Mouse (Mus musculus) midbrain, embryonic 16.5 days (tissue): ENCODE data around the gene Pigu. TPM values are rescaled to one million over a fixed set of nuclear protein-coding genes. Genes with fewer than 3 reads are reported as not detected.

Experiments used
- ATAC-seq: fragments of 200-750 bp; cut with Nextera tagmentation; 2 replicates; pipeline ENCODE4 v1.8.0; 2017; ENCODE audit warnings: moderate TSS enrichment
- H3K27ac ChIP-seq: fragments of 300-500 bp; sonication (generic); 2 replicates; pipeline ENCODE4 v1.5.1; 2014; ENCODE audit warnings: mild to moderate bottlenecking, low read length, mixed read lengths
- H3K27me3 ChIP-seq: fragments of 300-500 bp; sonication (generic); 2 replicates; pipeline ENCODE4 v1.6.1; 2014; ENCODE audit warnings: low read depth, low read length, mixed read lengths; ENCODE audit not compliant: control insufficient read depth, insufficient read depth
- H3K36me3 ChIP-seq: fragments of 300-500 bp; sonication (generic); 2 replicates; pipeline ENCODE4 v1.6.1; 2014; ENCODE audit warnings: mild to moderate bottlenecking, low read length, moderate library complexity, mixed read lengths; ENCODE audit not compliant: control insufficient read depth, insufficient read depth
- H3K4me1 ChIP-seq: fragments of 300-500 bp; sonication (generic); 2 replicates; pipeline ENCODE4 v1.6.1; 2014; ENCODE audit warnings: mild to moderate bottlenecking, low read length, mixed read lengths; ENCODE audit not compliant: control insufficient read depth, insufficient read depth
- H3K4me2 ChIP-seq: fragments of 300-500 bp; sonication (generic); 2 replicates; pipeline ENCODE4 v1.6.1; 2014; ENCODE audit warnings: mild to moderate bottlenecking, low read length, mixed read lengths
- H3K4me3 ChIP-seq: fragments of 300-500 bp; sonication (generic); 2 replicates; pipeline ENCODE4 v1.5.1; 2014; ENCODE audit warnings: low read depth, mild to moderate bottlenecking, low read length, moderate library complexity, mixed read lengths
- H3K9ac ChIP-seq: fragments of 300-500 bp; sonication (generic); 2 replicates; pipeline ENCODE4 v1.6.1; 2014; ENCODE audit warnings: low read depth, low read length, mixed read lengths
- H3K9me3 ChIP-seq: fragments of 300-500 bp; sonication (generic); replicated peaks from 2 replicates; pipeline ENCODE4 v1.6.1; 2014; ENCODE audit warnings: mild to moderate bottlenecking, low read length, mixed read lengths; ENCODE audit not compliant: control insufficient read depth, poor library complexity, severe bottlenecking
- WGBS: fragments of 180-500 bp; shearing (Covaris S2); extraction: QIAGEN DNeasy Blood & Tissue Kit; methylation state at CpG from one replicate; pipeline ENCODE4 v1.1.7; 2014; 5-methylcytosine and 5-hydroxymethylcytosine counted together
- polyA plus RNA-seq: library from polyadenylated mRNA; unstranded; fragments of >200 nt; fragmentation: Nextera tagmentation; extraction: Ambion mirVana; gene quantifications from 2 replicates; pipeline ENCODE4 v1.2.1, GENCODE M21; 2015

The Pigu gene
- polyA plus RNA-seq, 1 experiment from 2014 or later = 65.0 TPM

DNA sequence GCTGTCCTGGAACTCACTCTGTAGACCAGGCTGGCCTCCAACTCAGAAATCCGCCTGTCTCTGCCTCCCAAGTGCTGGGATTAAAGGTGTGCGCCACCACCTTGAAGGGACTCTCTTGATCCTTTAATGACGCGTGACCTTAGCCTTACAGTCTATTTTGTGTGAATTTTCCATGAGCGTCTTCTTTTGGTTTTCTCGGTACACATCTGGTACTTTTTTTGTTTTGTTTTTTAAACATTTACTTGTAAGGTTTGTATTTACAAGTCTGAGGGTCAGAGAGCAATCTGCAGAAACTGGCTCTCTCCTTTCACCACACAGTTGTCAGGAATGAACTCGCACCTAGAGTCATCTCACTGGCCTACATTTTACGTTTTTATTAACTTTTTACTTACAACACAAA, 83.6 kb downstream of the Pigu start:
- Histone ChIP-seq H3K9ac (no peak overlapping the region), H3K27me3 (no peaks in the 10 kb centered on the region), H3K4me3 (no peak overlapping the region), H3K9me3 (no peaks in the 10 kb centered on the region), H3K27ac (no peak overlapping the region), H3K36me3 (peaks cover 5% of the 10 kb centered on the region; the same call in 1 of the 2 replicates), H3K4me2 (no peak overlapping the region), H3K4me1 (peaks cover 10% of the 10 kb centered on the region)
- WGBS = 86% methylated on average over 8 of the region's 8 CpGs
- ATAC-seq = no peak

GRCm38 (mm10) chr2:155272396-155273170, 84.6 kb downstream of the Pigu start:
- H3K9me3 ChIP-seq = no peaks in the 10 kb centered on the region
- H3K36me3 ChIP-seq = no peaks in the 10 kb centered on the region
- WGBS = 84% methylated on average over 10 of the region's 10 CpGs
- no peak overlapping the region for H3K9ac ChIP-seq
- no peaks in the 10 kb centered on the region for H3K27me3 ChIP-seq
- H3K4me3 ChIP-seq = no peak overlapping the region
- no peak overlapping the region for H3K27ac ChIP-seq
- no peak for ATAC-seq
- H3K4me2 ChIP-seq = no peak overlapping the region
- peaks cover 7% of the 10 kb centered on the region for H3K4me1 ChIP-seq

DNA sequence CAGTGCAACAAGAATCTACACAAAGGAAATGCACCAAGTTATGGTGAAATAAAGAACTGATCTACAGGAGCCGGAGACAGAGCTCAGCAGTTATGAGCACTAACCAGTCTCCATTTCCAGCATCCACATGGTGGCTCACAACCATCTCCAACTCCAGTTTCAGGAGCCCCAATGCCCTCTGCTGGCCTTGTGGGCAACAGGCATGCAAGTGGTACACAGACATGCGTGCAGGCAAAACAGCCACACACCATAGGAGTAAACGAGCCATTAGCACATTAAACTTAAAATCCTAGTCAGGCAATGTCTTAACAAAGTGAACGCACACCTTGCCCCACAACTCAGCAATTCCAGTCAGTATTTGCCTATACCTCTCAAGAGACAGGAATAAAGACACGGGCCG, 85.3 kb downstream of the Pigu start:
- Histone ChIP-seq H3K4me2 (no peak overlapping the region), H3K4me3 (no peak overlapping the region), H3K9ac (no peak overlapping the region), H3K27ac (no peak overlapping the region), H3K36me3 (no peaks in the 10 kb centered on the region), H3K9me3 (no peaks in the 10 kb centered on the region), H3K4me1 (peaks cover under 1% of the 10 kb centered on the region; the same call in 1 of the 2 replicates), H3K27me3 (no peaks in the 10 kb centered on the region)
- ATAC-seq = no peak
- 87% methylated on average over 6 of the region's 6 CpGs for WGBS

GRCm38 (mm10) chr2:155266896-155267295, 90.3 kb downstream of the Pigu start:
- no peak overlapping the region for H3K4me3 ChIP-seq
- no peak overlapping the region for H3K9ac ChIP-seq
- no peaks in the 10 kb centered on the region for H3K36me3 ChIP-seq
- H3K4me2 ChIP-seq = no peak overlapping the region
- H3K9me3 ChIP-seq = no peaks in the 10 kb centered on the region
- no peak for ATAC-seq
- no peaks in the 10 kb centered on the region for H3K4me1 ChIP-seq
- H3K27ac ChIP-seq = no peak overlapping the region
- WGBS = 86% methylated on average over 5 of the region's 5 CpGs
- no peaks in the 10 kb centered on the region for H3K27me3 ChIP-seq

DNA sequence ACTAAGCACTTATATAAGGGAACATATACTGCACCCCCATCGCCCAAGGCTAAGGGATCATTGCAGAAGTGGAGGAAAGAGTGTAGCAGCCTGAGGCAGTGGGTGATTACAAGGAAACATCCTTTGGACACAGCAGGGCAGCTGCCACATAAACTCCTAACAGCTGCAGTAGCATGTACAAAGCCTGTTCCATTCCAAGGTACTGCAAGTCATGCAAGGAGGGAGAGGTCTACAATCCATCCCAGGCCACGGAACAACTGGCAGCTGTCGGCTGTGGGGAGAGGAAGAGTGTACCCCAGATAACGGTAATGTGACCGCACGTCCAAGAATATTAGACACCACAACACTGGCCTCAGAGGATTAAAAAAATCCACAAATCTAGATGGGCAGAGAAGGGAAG, 91.7 kb downstream of the Pigu start:
- H3K9me3 ChIP-seq = no peaks in the 10 kb centered on the region
- H3K27me3 ChIP-seq = no peaks in the 10 kb centered on the region
- WGBS = 92% methylated on average over 6 of the region's 6 CpGs
- no peak overlapping the region for H3K4me3 ChIP-seq
- no peaks in the 10 kb centered on the region for H3K4me1 ChIP-seq
- H3K9ac ChIP-seq = no peak overlapping the region
- H3K36me3 ChIP-seq = no peaks in the 10 kb centered on the region
- no peak overlapping the region for H3K4me2 ChIP-seq
- H3K27ac ChIP-seq = no peak overlapping the region
- no peak for ATAC-seq

- WGBS = 92% methylated on average over 5 of the region's 5 CpGs
- ATAC-seq = no peak
- Histone ChIP-seq H3K4me3 (no peak overlapping the region), H3K9me3 (no peaks in the 10 kb centered on the region), H3K9ac (no peak overlapping the region), H3K36me3 (peaks cover 57% of the 10 kb centered on the region), H3K4me1 (no peaks in the 10 kb centered on the region), H3K27me3 (no peaks in the 10 kb centered on the region), H3K4me2 (no peak overlapping the region), H3K27ac (no peak overlapping the region)
Observed at GRCm38 (mm10) chr2:155249588-155249987, 107.6 kb downstream of the Pigu start.

- Histone ChIP-seq H3K27me3 (no peaks in the 10 kb centered on the region), H3K27ac (no peak overlapping the region), H3K36me3 (peaks cover 61% of the 10 kb centered on the region), H3K4me3 (no peak overlapping the region), H3K9ac (no peak overlapping the region), H3K9me3 (no peaks in the 10 kb centered on the region), H3K4me2 (no peak overlapping the region), H3K4me1 (no peaks in the 10 kb centered on the region)
- ATAC-seq = no peak
- WGBS = 92% methylated on average over 2 of the region's 2 CpGs
Observed at GRCm38 (mm10) chr2:155248718-155249117, 108.5 kb downstream of the Pigu start.

DNA sequence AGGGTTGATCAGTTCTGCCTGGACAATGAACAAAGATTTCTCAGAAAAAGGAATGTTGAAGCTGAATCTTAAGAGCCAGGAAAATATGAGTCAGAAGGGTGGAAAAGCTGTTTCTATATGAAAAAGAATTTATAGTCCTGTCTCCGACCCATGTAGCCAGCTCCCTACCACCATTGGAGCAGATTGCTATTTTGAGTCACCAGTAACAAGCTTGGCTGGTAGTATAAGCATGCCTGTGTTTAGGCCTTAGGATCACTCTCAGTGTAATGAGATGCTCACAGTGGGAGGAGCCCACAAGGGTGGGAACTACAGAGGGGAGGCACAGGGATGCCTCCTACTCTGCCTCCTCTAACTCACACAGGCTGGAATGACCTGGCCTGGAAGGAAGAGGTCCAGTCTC, 109.0 kb downstream of the Pigu start:
- Histone ChIP-seq H3K4me2 (no peak overlapping the region), H3K27ac (no peak overlapping the region), H3K4me3 (no peak overlapping the region), H3K4me1 (no peaks in the 10 kb centered on the region), H3K9me3 (no peaks in the 10 kb centered on the region), H3K9ac (no peak overlapping the region), H3K36me3 (peaks cover 61% of the 10 kb centered on the region), H3K27me3 (no peaks in the 10 kb centered on the region)
- WGBS = 100% methylated on average over 1 of the region's 1 CpGs
- no peak for ATAC-seq

GRCm38 (mm10) chr2:155246231-155246630, 111.0 kb downstream of the Pigu start:
- no peaks in the 10 kb centered on the region for H3K4me1 ChIP-seq
- no peaks in the 10 kb centered on the region for H3K9me3 ChIP-seq
- peaks cover 62% of the 10 kb centered on the region for H3K36me3 ChIP-seq
- H3K27ac ChIP-seq = no peak overlapping the region
- H3K9ac ChIP-seq = no peak overlapping the region
- no peaks in the 10 kb centered on the region for H3K27me3 ChIP-seq
- H3K4me2 ChIP-seq = no peak overlapping the region
- no peak overlapping the region for H3K4me3 ChIP-seq
- 92% methylated on average over 4 of the region's 4 CpGs for WGBS
- ATAC-seq = no peak
